Mouse (Mus musculus): ENCODE results near the gene Med7. TPM values are rescaled to one million over a fixed set of nuclear protein-coding genes. Genes with fewer than 3 reads are reported as not detected.

Gene Med7
- total RNA-seq, 4 experiments from 2014 or later: 22.7 to 31.2 (median 25.8) TPM

Other genes starting within 250 kb of the Med7 start
- gene Fndc9, start 201.4 kb upstream of the Med7 start, total RNA-seq (2022): 1 to 10 TPM; 3.6 to 5.7 (median 4.2) TPM
- gene Cyfip2, start 124.1 kb upstream of the Med7 start, total RNA-seq (2022): 100 to 1,000 TPM; 534 to 625 (median 593) TPM
- 1 to 10 TPM in 1 of 4 experiments, under 1 TPM in 3; 0.64 to 1.1 (median 0.72) TPM for gene Itk, start 47.4 kb upstream of the Med7 start, total RNA-seq (2022)
- gene Fam71b, start 40.4 kb upstream of the Med7 start, total RNA-seq (2022): not detected
- gene Havcr2, start 18.0 kb downstream of the Med7 start, total RNA-seq (2022): 10 to 100 TPM in 1 of 4 experiments, 1 to 10 TPM in 3; 3.0 to 12.0 (median 6.1) TPM
- gene Gm12169, start 87.3 kb downstream of the Med7 start, total RNA-seq (2022): not detected
- not detected for gene BC053393, start 134.6 kb downstream of the Med7 start, total RNA-seq (2022)
- not detected for gene Dppa1, start 192.3 kb downstream of the Med7 start, total RNA-seq (2022)